Mouse (Mus musculus) liver, embryonic 11.5 days (tissue): Measurements from ENCODE around the gene Mefv. TPM values are rescaled to one million over a fixed set of nuclear protein-coding genes. Genes with fewer than 3 reads are reported as not detected.

Experiments used
- ATAC-seq: fragments of 200-750 bp; cut with Nextera tagmentation; replicated peaks from 2 replicates; pipeline ENCODE4 v1.8.0; 2017; ENCODE audit warnings: moderate number of reproducible peaks, mild to moderate bottlenecking, moderate TSS enrichment, moderate library complexity; ENCODE audit not compliant: low FRiP score
- DNase-seq: peaks from one replicate; pipeline ENCODE4 v3.0.0-alpha.2; 2017; ENCODE audit warnings: low spot score
- H3K27ac ChIP-seq: fragments of 300-500 bp; sonication (generic); 2 replicates; pipeline ENCODE4 v1.5.1; 2014; ENCODE audit warnings: mild to moderate bottlenecking, low read depth, low read length, control low read depth
- H3K27me3 ChIP-seq: fragments of 300-500 bp; sonication (generic); replicated peaks from 2 replicates; pipeline ENCODE4 v1.6.1; 2014; ENCODE audit warnings: low read length, mixed read lengths; ENCODE audit not compliant: control insufficient read depth, insufficient read depth
- H3K36me3 ChIP-seq: fragments of 300-500 bp; sonication (generic); 2 replicates; pipeline ENCODE4 v1.6.1; 2014; ENCODE audit warnings: mild to moderate bottlenecking, low read length, moderate library complexity, mixed read lengths; ENCODE audit not compliant: control insufficient read depth, insufficient read depth
- H3K4me1 ChIP-seq: fragments of 300-500 bp; sonication (generic); replicated peaks from 2 replicates; pipeline ENCODE4 v1.6.1; 2014; ENCODE audit warnings: low read length, mixed read lengths; ENCODE audit not compliant: control insufficient read depth, insufficient read depth
- H3K4me2 ChIP-seq: fragments of 300-500 bp; sonication (generic); 2 replicates; pipeline ENCODE4 v1.6.1; 2014; ENCODE audit warnings: mild to moderate bottlenecking, control low read depth, moderate library complexity
- H3K4me3 ChIP-seq: fragments of 300-500 bp; sonication (generic); 2 replicates; pipeline ENCODE4 v1.5.1; 2014; ENCODE audit warnings: low read depth, low read length, control low read depth
- H3K9ac ChIP-seq: fragments of 300-500 bp; sonication (generic); 2 replicates; pipeline ENCODE4 v1.6.1; 2014; ENCODE audit warnings: low read depth, low read length, control low read depth
- H3K9me3 ChIP-seq: fragments of 300-500 bp; sonication (generic); 2 replicates; pipeline ENCODE4 v1.6.1; 2016; ENCODE audit warnings: low read length, inconsistent platforms, mixed read lengths; ENCODE audit not compliant: control insufficient read depth
- WGBS: fragments of 180-500 bp; shearing (Covaris S2); extraction: QIAGEN DNeasy Blood & Tissue Kit; methylation state at CpG from one replicate; pipeline ENCODE4 v1.1.7; 2014; 5-methylcytosine and 5-hydroxymethylcytosine counted together
- polyA plus RNA-seq: library from polyadenylated mRNA; unstranded; fragments of >200 nt; fragmentation: Nextera tagmentation; extraction: Ambion mirVana; gene quantifications from 2 replicates; pipeline ENCODE4 v1.2.1, GENCODE M21; 2014

Gene Mefv
- 0.05 and 0.21 TPM in 2 replicates for polyA plus RNA-seq

GRCm38 (mm10) chr16:3717980-3718379, at the start of gene Mefv:
Mefv (minus strand) TSS chr16:3718097.
- H3K4me2 ChIP-seq, result no peak within 1 kb of the TSS
- DNase-seq, result no peak
- no peaks in the 10 kb centered on the region for H3K36me3 ChIP-seq
- ATAC-seq, result no peak
- H3K4me1 ChIP-seq, result no peaks in the 10 kb centered on the region
- WGBS, result 87% methylated on average over 6 of the region's 6 CpGs
- no peaks in the 10 kb centered on the region for H3K27me3 ChIP-seq
- H3K9me3 ChIP-seq, result no peaks in the 10 kb centered on the region
- no peak within 1 kb of the TSS for H3K27ac ChIP-seq
- H3K4me3 ChIP-seq, result no peak within 1 kb of the TSS
- no peak within 1 kb of the TSS for H3K9ac ChIP-seq

- Histone ChIP-seq H3K4me3 (no peak overlapping the region), H3K36me3 (peaks cover 49% of the 10 kb centered on the region)
- WGBS, result 99% methylated on average over 3 of the region's 3 CpGs
These were observed 31.1 kb upstream of the Mefv start for GRCm38 (mm10) chr16:3748976-3749375.

GRCm38 (mm10) chr16:3745656-3746055, 27.8 kb upstream of the Mefv start:
- Histone ChIP-seq H3K9ac (peak overlapping the region; percentile 91), H3K4me1 (peaks cover 14% of the 10 kb centered on the region), H3K27ac (no peak overlapping the region), H3K4me2 (peak overlapping the region; percentile 79), H3K9me3 (peaks cover 20% of the 10 kb centered on the region; the same call in 1 of the 2 replicates), H3K27me3 (no peaks in the 10 kb centered on the region), H3K36me3 (peaks cover 41% of the 10 kb centered on the region), H3K4me3 (peak overlapping the region; percentile 82)
- no peak for ATAC-seq
- 72% methylated on average over 4 of the region's 4 CpGs for WGBS
- no peak for DNase-seq

More at GRCm38 (mm10) chr16:3748976-3749375, 31.1 kb upstream of the Mefv start:
- H3K9ac ChIP-seq, result no peak overlapping the region
- H3K4me1 ChIP-seq, result peaks cover 10% of the 10 kb centered on the region
- H3K27me3 ChIP-seq, result no peaks in the 10 kb centered on the region
- peaks cover 20% of the 10 kb centered on the region; the same call in 1 of the 2 replicates for H3K9me3 ChIP-seq
- H3K27ac ChIP-seq, result no peak overlapping the region
- no peak for DNase-seq
- ATAC-seq, result no peak
- no peak overlapping the region for H3K4me2 ChIP-seq

GRCm38 (mm10) chr16:3744186-3744700, 26.3 kb upstream of the Mefv start:
- H3K4me2 ChIP-seq, result peak overlapping the region; percentile 79
- peaks cover 28% of the 10 kb centered on the region for H3K36me3 ChIP-seq
- no peak for DNase-seq
- under 1% methylated on average over 32 of the region's 32 CpGs for WGBS
- peak overlapping the region; percentile 91 for H3K9ac ChIP-seq
- H3K27me3 ChIP-seq, result no peaks in the 10 kb centered on the region
- peak; percentile 55 for ATAC-seq
- peaks cover 14% of the 10 kb centered on the region for H3K4me1 ChIP-seq
- peak overlapping the region; percentile 74 for H3K27ac ChIP-seq
- peaks cover 12% of the 10 kb centered on the region; the same call in 1 of the 2 replicates for H3K9me3 ChIP-seq
- H3K4me3 ChIP-seq, result peak overlapping the region; percentile 82

- ATAC-seq, result peak; percentile 97
- peaks cover 22% of the 10 kb centered on the region for H3K36me3 ChIP-seq
- H3K4me1 ChIP-seq, result peaks cover 14% of the 10 kb centered on the region
- under 1% methylated on average over 42 of the region's 42 CpGs for WGBS
- peak within 1 kb of the TSS; percentile 74 for H3K27ac ChIP-seq
- peak; percentile 95 for DNase-seq
- H3K4me3 ChIP-seq, result peak within 1 kb of the TSS; percentile 82
- peak within 1 kb of the TSS; percentile 91 for H3K9ac ChIP-seq
- H3K4me2 ChIP-seq, result peak within 1 kb of the TSS; percentile 79
- peaks cover 6% of the 10 kb centered on the region; the same call in 1 of the 2 replicates for H3K9me3 ChIP-seq
- no peaks in the 10 kb centered on the region for H3K27me3 ChIP-seq
These were observed 25.7 kb upstream of the Mefv start, which contains the start of gene Zfp263 for GRCm38 (mm10) chr16:3743503-3744185. Zfp263 (plus strand) TSS chr16:3744093.

GRCm38 (mm10) chr16:3742466-3742865, 24.6 kb upstream of the Mefv start:
- no peak for ATAC-seq
- WGBS, result 93% methylated on average over 6 of the region's 6 CpGs
- no peak overlapping the region for H3K4me3 ChIP-seq
- peaks cover 14% of the 10 kb centered on the region for H3K4me1 ChIP-seq
- no peaks in the 10 kb centered on the region; the same call in 1 of the 2 replicates for H3K9me3 ChIP-seq
- H3K36me3 ChIP-seq, result peaks cover 14% of the 10 kb centered on the region
- H3K9ac ChIP-seq, result no peak overlapping the region
- DNase-seq, result no peak
- H3K27ac ChIP-seq, result no peak overlapping the region
- no peaks in the 10 kb centered on the region for H3K27me3 ChIP-seq
- H3K4me2 ChIP-seq, result no peak overlapping the region; the same call in 1 of the 2 replicates

GRCm38 (mm10) chr16:3733198-3733732, 15.4 kb upstream of the Mefv start:
- Histone ChIP-seq H3K9ac (no peak overlapping the region), H3K9me3 (no peaks in the 10 kb centered on the region), H3K36me3 (no peaks in the 10 kb centered on the region), H3K27me3 (no peaks in the 10 kb centered on the region), H3K4me2 (no peak overlapping the region), H3K27ac (no peak overlapping the region), H3K4me1 (no peaks in the 10 kb centered on the region), H3K4me3 (no peak overlapping the region)
- 76% methylated on average over 1 of the region's 1 CpGs for WGBS
- no peak for ATAC-seq
- DNase-seq, result no peak

GRCm38 (mm10) chr16:3732612-3733011, 14.7 kb upstream of the Mefv start:
- Histone ChIP-seq H3K36me3 (no peaks in the 10 kb centered on the region), H3K27me3 (no peaks in the 10 kb centered on the region), H3K27ac (no peak overlapping the region), H3K9me3 (no peaks in the 10 kb centered on the region), H3K4me3 (no peak overlapping the region), H3K9ac (no peak overlapping the region), H3K4me2 (no peak overlapping the region), H3K4me1 (no peaks in the 10 kb centered on the region)
- 69% methylated on average over 4 of the region's 4 CpGs for WGBS
- DNase-seq, result no peak
- ATAC-seq, result no peak
